Comparison of ENCODE assay signal across 25 mouse cellular contexts in genomic region chr3:29707467-29707866, GRCm38 (mm10).
DNase-seq lines count a peak whose midpoint lies in the region; ATAC-seq and TF ChIP-seq lines count a peak whose summit lies in the region.
"Had no signal": no experiment of that assay in that cellular context is flagged by ENCODE, and none has a peak within 500 bp of the region (broad histone marks: within the 10 kb centered on the region; RNA-seq: fewer than 3 reads in every experiment).

No protein-coding gene starts in this region.

- no peak overlapping the region for H3K27ac ChIP-seq in forebrain, postnatal 0 days (ENCODE audit: low read depth, low read length)
- no peak overlapping the region for H3K27ac ChIP-seq in forebrain, embryonic 12.5 days
- no peak overlapping the region for H3K27ac ChIP-seq in hindbrain, embryonic 12.5 days

- H3K4me3 ChIP-seq in forebrain, postnatal 0 days (ENCODE audit: low read depth, low read length): no peak overlapping the region
- H3K4me3 ChIP-seq in forebrain, embryonic 12.5 days (replicated peaks): no peak overlapping the region
- H3K4me3 ChIP-seq in hindbrain, embryonic 12.5 days: no peak overlapping the region

- ATAC-seq in forebrain, postnatal 0 days: no peak
- ATAC-seq in forebrain, embryonic 12.5 days (ENCODE audit: low FRiP score): no peak
- ATAC-seq in hindbrain, embryonic 12.5 days (ENCODE audit: low FRiP score): no peak
- no peak for ATAC-seq in megakaryocyte, adult 5-6 weeks (ENCODE audit: poor library complexity, severe bottlenecking)
- ATAC-seq: activated CD4-positive, CD25-positive, alpha-beta regulatory T cell, adult 4 months; CD4-positive, CD25-positive, alpha-beta regulatory T cell, adult 4 months; Patski had no signal

- H3K4me1 ChIP-seq in forebrain, postnatal 0 days (ENCODE audit: insufficient read depth): no peaks in the 10 kb centered on the region
- no peaks in the 10 kb centered on the region for H3K4me1 ChIP-seq in forebrain, embryonic 12.5 days
- H3K4me1 ChIP-seq in hindbrain, embryonic 12.5 days: no peaks in the 10 kb centered on the region

- H3K27me3 ChIP-seq in forebrain, postnatal 0 days (ENCODE audit: insufficient read depth, low read length): no peaks in the 10 kb centered on the region
- no peaks in the 10 kb centered on the region for H3K27me3 ChIP-seq in forebrain, embryonic 12.5 days
- no peaks in the 10 kb centered on the region for H3K27me3 ChIP-seq in hindbrain, embryonic 12.5 days
- H3K27me3 ChIP-seq: CH12.LX had no signal

- H3K4me2 ChIP-seq in forebrain, postnatal 0 days (ENCODE audit: low read depth): no peak overlapping the region
- H3K4me2 ChIP-seq in forebrain, embryonic 12.5 days: no peak overlapping the region
- H3K4me2 ChIP-seq in hindbrain, embryonic 12.5 days (replicated peaks): no peak overlapping the region

- H3K36me3 ChIP-seq in forebrain, postnatal 0 days (ENCODE audit: insufficient read depth): no peaks in the 10 kb centered on the region
- no peaks in the 10 kb centered on the region for H3K36me3 ChIP-seq in forebrain, embryonic 12.5 days (replicated peaks)
- H3K36me3 ChIP-seq in hindbrain, embryonic 12.5 days: no peaks in the 10 kb centered on the region
- H3K36me3 ChIP-seq: G1E had no signal

- no peak for TF ChIP-seq POLR2A in brain, embryonic 14.5 days (IDR thresholded peaks at IDR 0.05; ENCODE audit: borderline replicate concordance, extremely low read depth, insufficient read depth, insufficient read length, poor library complexity, severe bottlenecking)

- DNase-seq in forebrain, postnatal 0 days: peak; percentile 58
- peak; percentile 31 for DNase-seq in brain, adult 2 months (ENCODE audit: low read depth, low spot score)
- peak; percentile 19 for DNase-seq in brain, embryonic 14.5 days (ENCODE audit: low read depth)
- DNase-seq in brain, embryonic 18.5 days (ENCODE audit: low read depth, low spot score): peak; percentile 57
- DNase-seq in thymus, adult 18-20 months: no peak
- DNase-seq: adrenal gland, adult 2 months; adrenal gland, adult 8-10 months; adrenal gland, postnatal 10 days; adrenal gland, postnatal 14 days; adrenal gland, postnatal 25 days; adrenal gland, postnatal 36 days; B cell, adult 2 months; cerebellum, adult 11 months; cerebellum, adult 11-12 months; cerebellum, adult 18-20 months; cerebellum, adult 2 months; cerebellum, adult 8-10 months had no signal

- WGBS in forebrain, postnatal 0 days: 60% methylated on average over 1 of the region's 1 CpGs
- WGBS in forebrain, embryonic 12.5 days: 91% methylated on average over 1 of the region's 1 CpGs
- 85% methylated on average over 1 of the region's 1 CpGs for WGBS in hindbrain, embryonic 12.5 days

- H3K9ac ChIP-seq in forebrain, postnatal 0 days: no peak overlapping the region
- H3K9ac ChIP-seq in forebrain, embryonic 12.5 days: no peak overlapping the region
- no peak overlapping the region for H3K9ac ChIP-seq in hindbrain, embryonic 12.5 days

- no peaks in the 10 kb centered on the region for H3K9me3 ChIP-seq in forebrain, postnatal 0 days (ENCODE audit: low read length)
- no peaks in the 10 kb centered on the region for H3K9me3 ChIP-seq in forebrain, embryonic 12.5 days
- H3K9me3 ChIP-seq in hindbrain, embryonic 12.5 days (replicated peaks): no peaks in the 10 kb centered on the region
- H3K9me3 ChIP-seq: G1E had no signal

- TF ChIP-seq CTCF in forebrain, postnatal 0 days (IDR thresholded peaks at IDR 0.05; ENCODE audit: low read depth): no peak
- no peak for TF ChIP-seq CTCF in brain, embryonic 14.5 days (IDR thresholded peaks at IDR 0.05; ENCODE audit: borderline replicate concordance, extremely low read depth, insufficient read depth, insufficient read length)

Comparison
In these comparisons a context has a peak if more than half of its experiments do, and no peak if none do; other contexts are left out.
1. DNase-seq: peak in forebrain, postnatal 0 days (single experiment), brain, adult 2 months (single experiment), brain, embryonic 14.5 days (single experiment) and brain, embryonic 18.5 days (single experiment); none in thymus, adult 18-20 months (0 of 2).